22 mouse cellular contexts compared by ENCODE assay signal in genomic region chr17:53343842-53344241, GRCm38 (mm10).
DNase-seq lines count a peak whose midpoint lies in the region; ATAC-seq lines count a peak whose summit lies in the region.
"Had no signal": no experiment of that assay in that cellular context is flagged by ENCODE, and none has a peak within 500 bp of the region (broad histone marks: within the 10 kb centered on the region; RNA-seq: fewer than 3 reads in every experiment).

No protein-coding gene starts in this region.

- H3K27me3 ChIP-seq in midbrain, embryonic 14.5 days (ENCODE audit: control insufficient read depth, insufficient read depth, low read length), result no peaks in the 10 kb centered on the region
- no peaks in the 10 kb centered on the region for H3K27me3 ChIP-seq in midbrain, embryonic 16.5 days (ENCODE audit: control insufficient read depth, insufficient read depth, low read depth, low read length)
- H3K27me3 ChIP-seq: heart, embryonic 15.5 days had no signal

- no peak overlapping the region for H3K4me3 ChIP-seq in midbrain, embryonic 14.5 days (replicated peaks; ENCODE audit: low read depth, low read length)
- no peak overlapping the region for H3K4me3 ChIP-seq in midbrain, embryonic 16.5 days (ENCODE audit: low read depth, low read length)
- H3K4me3 ChIP-seq: heart, embryonic 15.5 days had no signal

- intact Hi-C loops in gastrocnemius, postnatal 36 days (cut with DNase I), result no loop called here

- no peaks in the 10 kb centered on the region for H3K36me3 ChIP-seq in midbrain, embryonic 14.5 days (ENCODE audit: control insufficient read depth, insufficient read depth, low read length)
- H3K36me3 ChIP-seq in midbrain, embryonic 16.5 days (ENCODE audit: control insufficient read depth, insufficient read depth, low read length), result no peaks in the 10 kb centered on the region
- H3K36me3 ChIP-seq: heart, embryonic 15.5 days had no signal

- no peak overlapping the region for H3K27ac ChIP-seq in midbrain, embryonic 14.5 days (replicated peaks; ENCODE audit: low read depth, low read length)
- no peak overlapping the region for H3K27ac ChIP-seq in midbrain, embryonic 16.5 days (ENCODE audit: low read length)
- H3K27ac ChIP-seq: heart, embryonic 15.5 days; hindbrain, embryonic 14.5 days; kidney, postnatal 0 days; macrophage had no signal

- no peak overlapping the region for H3K9ac ChIP-seq in midbrain, embryonic 14.5 days (replicated peaks; ENCODE audit: low read length)
- H3K9ac ChIP-seq in midbrain, embryonic 16.5 days (ENCODE audit: low read depth, low read length), result no peak overlapping the region
- H3K9ac ChIP-seq: heart, embryonic 15.5 days; hindbrain, embryonic 14.5 days; liver, postnatal 0 days had no signal

- 68% methylated on average over 1 of the region's 1 CpGs for WGBS in midbrain, embryonic 14.5 days
- WGBS in midbrain, embryonic 16.5 days, result 38% methylated on average over 1 of the region's 1 CpGs

- DNase-seq in CD4-positive, CD25-positive, alpha-beta regulatory T cell, adult 2 months (ENCODE audit: low read depth, low spot score), result peak; percentile 5
- DNase-seq in midbrain, embryonic 14.5 days, result peak; percentile 2
- DNase-seq in brain, adult 2 months (ENCODE audit: low read depth, low spot score), result peak; percentile 13
- no peak for DNase-seq in spleen, postnatal 36 days (ENCODE audit: low spot score in 2 of 2)
- DNase-seq in gastrocnemius, postnatal 10 days, result no peak
- DNase-seq in gastrocnemius, postnatal 36 days, result no peak
- DNase-seq: adrenal gland, adult 8-10 months; cerebellum, adult 8-10 months; cerebellum, postnatal 36 days; heart, postnatal 36 days; kidney, adult 2 months; liver, postnatal 0 days; right cerebral cortex, postnatal 25 days; thymus, postnatal 25 days had no signal

- no peak for ATAC-seq in CD4-positive, CD25-positive, alpha-beta regulatory T cell, adult 4 months
- no peak for ATAC-seq in midbrain, embryonic 14.5 days (ENCODE audit: low FRiP score, low TSS enrichment)
- ATAC-seq in midbrain, embryonic 16.5 days, result no peak
- ATAC-seq: activated CD4-positive, CD25-positive, alpha-beta regulatory T cell, adult 4 months; liver, postnatal 0 days; lung, postnatal 0 days had no signal

- H3K4me2 ChIP-seq in midbrain, embryonic 14.5 days (ENCODE audit: low read length), result no peak overlapping the region
- H3K4me2 ChIP-seq in midbrain, embryonic 16.5 days (ENCODE audit: low read length), result no peak overlapping the region
- H3K4me2 ChIP-seq: heart, embryonic 15.5 days; hindbrain, embryonic 14.5 days had no signal

- H3K9me3 ChIP-seq in midbrain, embryonic 14.5 days (ENCODE audit: control insufficient read depth, low read length), result no peaks in the 10 kb centered on the region
- no peaks in the 10 kb centered on the region for H3K9me3 ChIP-seq in midbrain, embryonic 16.5 days (replicated peaks; ENCODE audit: control insufficient read depth, low read length, poor library complexity, severe bottlenecking)
- H3K9me3 ChIP-seq: heart, embryonic 15.5 days had no signal

- H3K4me1 ChIP-seq in midbrain, embryonic 14.5 days (ENCODE audit: control insufficient read depth, insufficient read depth, low read length), result no peaks in the 10 kb centered on the region
- no peaks in the 10 kb centered on the region for H3K4me1 ChIP-seq in midbrain, embryonic 16.5 days (ENCODE audit: control insufficient read depth, insufficient read depth, low read length)
- H3K4me1 ChIP-seq: heart, embryonic 15.5 days had no signal

Comparison
In these comparisons a context has a peak if more than half of its experiments do, and no peak if none do; other contexts are left out.
1. DNase-seq: peak in CD4-positive, CD25-positive, alpha-beta regulatory T cell, adult 2 months (single experiment), midbrain, embryonic 14.5 days (single experiment) and brain, adult 2 months (single experiment); none in spleen, postnatal 36 days (0 of 2), gastrocnemius, postnatal 10 days (single experiment) and gastrocnemius, postnatal 36 days (0 of 2).